Mouse (Mus musculus) liver, embryonic 12.5 days (tissue): ENCODE data around the gene Wdtc1. TPM values are rescaled to one million over a fixed set of nuclear protein-coding genes. Genes with fewer than 3 reads are reported as not detected.

Experiments
- ATAC-seq: fragments of 200-750 bp; cut with Nextera tagmentation; 2 replicates; pipeline ENCODE4 v1.8.0; 2017; ENCODE audit warnings: moderate number of reproducible peaks, mild to moderate bottlenecking, moderate library complexity
- H3K27ac ChIP-seq: fragments of 300-500 bp; sonication (generic); 2 replicates; pipeline ENCODE4 v1.5.1; 2016; ENCODE audit warnings: mild to moderate bottlenecking
- H3K27me3 ChIP-seq: fragments of 300-500 bp; sonication (generic); replicated peaks from 2 replicates; pipeline ENCODE4 v1.6.1; 2016; ENCODE audit warnings: mild to moderate bottlenecking, moderate library complexity
- H3K36me3 ChIP-seq: fragments of 300-500 bp; sonication (generic); 2 replicates; pipeline ENCODE4 v1.6.1; 2016; ENCODE audit warnings: mild to moderate bottlenecking, moderate library complexity
- H3K4me1 ChIP-seq: fragments of 300-500 bp; sonication (generic); 2 replicates; pipeline ENCODE4 v1.6.1; 2016
- H3K4me2 ChIP-seq: fragments of 300-500 bp; sonication (generic); 2 replicates; pipeline ENCODE4 v1.6.1; 2016; ENCODE audit warnings: mild to moderate bottlenecking, moderate library complexity
- H3K4me3 ChIP-seq: fragments of 300-500 bp; sonication (generic); 2 replicates; pipeline ENCODE4 v1.5.1; 2016; ENCODE audit warnings: mild to moderate bottlenecking, moderate library complexity
- H3K9ac ChIP-seq: fragments of 300-500 bp; sonication (generic); 2 replicates; pipeline ENCODE4 v1.6.1; 2016; ENCODE audit warnings: mild to moderate bottlenecking, moderate library complexity
- H3K9me3 ChIP-seq: fragments of 300-500 bp; sonication (generic); replicated peaks from 2 replicates; pipeline ENCODE4 v1.6.1; 2016; ENCODE audit warnings: mild to moderate bottlenecking, moderate library complexity
- WGBS: fragments of 180-500 bp; shearing (Covaris S2); methylation state at CpG from one replicate; pipeline ENCODE4 v1.1.7; 2016; ENCODE audit not compliant: insufficient replicate concordance; 5-methylcytosine and 5-hydroxymethylcytosine counted together
- polyA plus RNA-seq: library from polyadenylated mRNA; unstranded; fragments of >200 nt; fragmentation: Nextera tagmentation; extraction: Ambion mirVana; gene quantifications from 2 replicates; pipeline ENCODE4 v1.2.1, GENCODE M21; 2016

Wdtc1 gene
- polyA plus RNA-seq, 1 experiment from 2014 or later = 10.0 TPM

DNA sequence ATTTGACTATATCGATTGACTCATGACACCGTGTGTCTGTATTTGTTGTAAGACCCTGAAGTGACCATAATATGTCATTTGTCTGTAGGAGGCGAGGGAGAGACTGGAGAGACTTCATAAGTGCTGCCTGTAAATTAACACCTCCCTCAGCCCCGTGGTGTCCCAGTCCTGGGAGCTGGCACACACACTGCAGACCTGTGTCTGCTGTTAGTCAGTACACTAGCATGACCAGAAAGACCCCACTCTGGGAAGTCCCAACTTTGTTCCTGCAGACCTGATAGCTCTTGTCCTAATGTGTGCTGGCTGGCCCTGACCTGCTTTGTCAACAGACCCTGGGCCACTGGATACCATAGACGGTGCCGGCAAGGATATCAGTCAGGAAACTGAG is 19.0 kb upstream of the Wdtc1 start:
- H3K4me1 ChIP-seq = peaks cover 77% of the 10 kb centered on the region
- peaks cover 13% of the 10 kb centered on the region for H3K36me3 ChIP-seq
- H3K27ac ChIP-seq = peak overlapping the region; percentile 66
- peak overlapping the region; percentile 90 for H3K4me3 ChIP-seq
- no peaks in the 10 kb centered on the region for H3K27me3 ChIP-seq
- ATAC-seq = no peak
- H3K9ac ChIP-seq = peak overlapping the region; percentile 91
- H3K4me2 ChIP-seq = peak overlapping the region; percentile 93
- H3K9me3 ChIP-seq = no peaks in the 10 kb centered on the region
- 45% methylated on average over 6 of the region's 6 CpGs for WGBS

DNA sequence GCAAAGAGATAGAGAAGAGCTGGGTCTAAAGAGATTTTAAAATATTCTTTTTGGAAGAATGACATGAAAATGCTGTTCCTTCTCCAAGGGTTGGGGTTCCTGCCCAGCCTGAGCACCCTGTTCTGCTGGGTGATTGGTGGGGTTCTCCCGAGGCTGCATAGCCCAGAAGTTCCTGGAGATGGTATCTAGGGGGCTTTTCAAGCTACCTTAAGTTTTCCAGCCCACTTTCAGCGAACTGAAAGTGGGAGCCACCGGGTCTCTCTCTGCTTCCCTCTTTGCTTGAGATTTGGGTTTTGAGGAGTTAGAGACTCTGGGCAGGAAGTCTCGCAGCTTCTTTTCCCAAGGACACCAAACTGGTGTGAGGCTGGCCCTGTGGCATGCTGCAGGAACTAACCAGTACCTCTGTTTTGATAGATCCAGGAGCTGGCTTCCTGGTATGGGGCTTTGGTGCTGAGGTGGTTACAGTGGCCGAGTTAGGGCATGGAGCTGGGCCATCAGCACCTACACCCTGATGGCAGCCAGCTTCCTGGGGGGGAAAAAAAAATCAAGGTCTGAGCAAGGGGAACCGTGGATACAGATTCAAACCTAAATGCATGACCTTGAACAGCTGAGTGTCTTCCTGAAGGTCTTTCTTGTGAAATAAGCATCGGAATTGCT is 18.5 kb upstream of the Wdtc1 start:
- Histone ChIP-seq H3K36me3 (peaks cover 13% of the 10 kb centered on the region), H3K4me1 (peaks cover 72% of the 10 kb centered on the region), H3K9me3 (0 out of 2 replicates have a peak, but pooled peaks cover 5% of the 10 kb centered on the region), H3K4me3 (peak overlapping the region; percentile 90), H3K27me3 (no peaks in the 10 kb centered on the region), H3K9ac (peak overlapping the region; percentile 91), H3K27ac (peak overlapping the region; percentile 66), H3K4me2 (peak overlapping the region; percentile 93)
- WGBS = 32% methylated on average over 7 of the region's 7 CpGs
- no peak for ATAC-seq

DNA sequence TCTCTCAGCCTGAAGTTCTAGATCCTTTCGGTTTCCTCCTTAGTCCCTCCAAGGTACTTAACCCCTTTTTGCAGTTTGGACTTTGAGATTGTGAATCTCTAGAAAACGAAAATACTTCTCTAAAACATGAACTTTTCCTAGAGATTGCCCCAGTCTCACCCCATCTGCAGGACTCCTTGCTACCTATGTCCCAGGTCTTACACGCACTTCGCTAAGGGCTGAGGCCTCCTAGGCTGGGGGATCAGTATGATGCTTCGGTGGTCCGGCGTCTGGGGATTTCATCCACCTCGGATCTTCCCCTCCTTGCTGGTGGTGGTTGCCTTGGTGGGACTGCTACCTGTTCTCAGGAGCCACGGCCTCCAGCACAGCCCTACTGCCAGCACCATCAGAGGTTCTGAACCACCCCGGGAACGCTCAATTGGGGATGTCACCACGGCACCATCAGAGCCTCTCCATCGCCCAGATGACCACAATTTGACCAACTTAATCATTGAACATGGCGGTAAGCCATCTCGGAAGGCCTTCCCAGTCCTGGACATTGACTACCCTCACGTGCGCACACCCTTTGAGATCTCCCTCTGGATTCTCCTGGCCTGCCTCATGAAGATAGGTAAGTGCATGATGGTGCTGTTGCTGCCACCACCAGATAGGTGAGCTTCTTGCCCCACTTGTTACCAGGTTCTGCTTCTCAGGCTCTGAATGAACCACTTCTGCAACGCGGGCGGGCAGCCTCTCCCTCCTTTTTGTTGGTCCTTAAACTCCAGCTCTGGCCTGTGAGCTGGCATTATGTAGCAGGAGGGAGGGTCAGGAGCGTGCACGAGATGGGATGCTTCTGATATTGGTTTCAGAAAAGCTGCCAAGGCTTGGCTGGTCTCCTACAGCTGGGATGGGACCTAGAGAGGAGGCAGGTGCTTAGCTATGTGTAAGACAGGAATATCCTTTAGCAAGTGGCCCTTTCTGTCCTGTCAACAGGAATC is 17.3 kb upstream of the Wdtc1 start:
- peaks cover 13% of the 10 kb centered on the region for H3K36me3 ChIP-seq
- H3K9me3 ChIP-seq = 0 out of 2 replicates have a peak, but pooled peaks cover 5% of the 10 kb centered on the region
- peak overlapping the region; percentile 93 for H3K4me2 ChIP-seq
- no peaks in the 10 kb centered on the region for H3K27me3 ChIP-seq
- no peak for ATAC-seq
- peak overlapping the region; percentile 80 for H3K27ac ChIP-seq
- H3K4me1 ChIP-seq = peaks cover 60% of the 10 kb centered on the region
- WGBS = 48% methylated on average over 22 of the region's 22 CpGs
- peak overlapping the region; percentile 91 for H3K9ac ChIP-seq
- H3K4me3 ChIP-seq = peak overlapping the region; percentile 90

DNA sequence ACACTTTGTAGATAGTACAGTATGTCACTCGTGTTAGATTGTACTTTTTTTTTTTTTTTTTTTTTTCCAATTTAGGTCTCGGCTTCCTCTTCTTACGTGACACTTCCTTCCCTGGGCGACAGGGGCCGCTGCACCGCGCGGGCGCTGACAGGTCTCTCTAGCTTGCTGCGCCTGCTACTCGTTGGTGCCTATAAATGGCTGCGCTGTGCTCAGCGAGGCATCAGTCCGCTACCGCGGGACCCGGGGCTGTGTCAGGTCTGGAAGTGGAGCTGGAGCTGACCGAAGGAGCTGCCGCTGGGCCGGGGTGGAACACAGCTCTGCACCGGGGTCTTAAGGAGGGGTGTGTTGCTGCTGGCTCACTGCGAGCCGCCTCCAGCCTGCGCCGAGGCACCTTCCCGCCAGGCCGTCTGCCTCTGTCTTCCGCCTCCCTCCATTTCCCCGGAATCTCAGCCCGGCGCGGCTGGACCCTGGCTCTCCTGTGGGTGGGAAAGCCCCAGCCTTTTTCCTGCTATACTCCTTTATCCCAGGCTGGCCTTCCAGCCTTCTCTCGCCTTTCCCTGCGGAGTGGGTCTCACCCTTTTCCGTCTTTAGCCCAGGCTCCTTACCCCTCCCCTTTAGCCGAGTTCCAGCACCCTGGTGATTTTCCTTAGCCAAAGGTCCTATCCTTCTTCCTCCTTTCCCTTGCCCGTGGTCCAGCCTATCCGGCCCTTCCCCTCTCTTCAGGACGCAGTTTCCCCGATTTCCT is 16.4 kb upstream of the Wdtc1 start, which contains the start of gene Slc9a1:
Slc9a1 (plus strand) TSS at position 154 of the 745 bp plus-strand sequence.
- Histone ChIP-seq H3K36me3 (peaks cover 4% of the 10 kb centered on the region), H3K4me3 (peak within 1 kb of the TSS; percentile 90), H3K4me2 (peak within 1 kb of the TSS; percentile 93), H3K9me3 (0 out of 2 replicates have a peak, but pooled peaks cover 5% of the 10 kb centered on the region), H3K9ac (peak within 1 kb of the TSS; percentile 91), H3K27ac (peak within 1 kb of the TSS; percentile 80), H3K4me1 (peaks cover 52% of the 10 kb centered on the region), H3K27me3 (no peaks in the 10 kb centered on the region)
- under 1% methylated on average over 40 of the region's 40 CpGs for WGBS
- ATAC-seq = peak; percentile 88

DNA sequence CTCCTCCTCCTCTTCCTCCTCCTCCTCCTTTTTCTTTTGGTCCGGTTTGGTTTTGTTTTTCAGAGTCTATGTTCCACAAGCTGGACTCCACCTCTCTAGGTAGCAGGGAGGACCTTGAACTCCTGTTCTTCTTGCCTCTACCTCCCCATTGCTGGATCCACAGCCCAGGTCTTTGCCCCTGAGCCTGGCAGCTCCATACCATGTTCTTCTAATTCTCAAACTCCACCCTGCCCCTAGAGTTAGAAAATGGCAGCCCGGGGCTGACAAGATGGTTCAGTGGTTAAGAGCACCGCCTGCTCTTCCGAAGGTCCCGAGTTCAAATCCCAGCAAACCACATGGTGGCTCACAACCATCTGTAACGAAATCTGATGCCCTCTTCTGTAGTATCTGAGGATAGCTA is 1.4 kb upstream of the Wdtc1 start:
- Histone ChIP-seq H3K9me3 (no peaks in the 10 kb centered on the region), H3K9ac (no peak overlapping the region), H3K4me1 (peaks cover 15% of the 10 kb centered on the region), H3K36me3 (no peaks in the 10 kb centered on the region), H3K4me3 (no peak overlapping the region), H3K4me2 (no peak overlapping the region), H3K27ac (no peak overlapping the region), H3K27me3 (no peaks in the 10 kb centered on the region)
- 83% methylated on average over 6 of the region's 6 CpGs for WGBS
- no peak for ATAC-seq

DNA sequence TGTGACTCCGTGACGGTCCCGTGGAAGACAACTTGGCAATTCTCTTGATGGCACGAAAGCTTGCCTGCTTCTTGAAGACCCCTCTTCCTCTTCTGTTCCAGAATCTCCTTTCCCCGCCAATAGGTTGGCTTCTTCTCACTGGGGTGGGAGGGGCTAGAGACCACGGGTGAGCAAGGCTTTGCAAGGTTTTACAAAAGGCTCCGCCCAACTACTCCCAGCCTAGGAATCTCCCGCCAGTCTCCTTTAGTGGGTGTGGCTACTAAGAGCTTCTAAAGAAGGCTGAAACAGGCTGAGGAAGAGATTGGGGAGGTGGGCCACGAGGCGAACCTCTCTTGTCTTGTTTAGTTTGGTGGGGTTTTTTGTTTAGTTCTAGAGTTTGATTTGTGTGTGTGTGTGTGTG is 484 bp downstream of the Wdtc1 start:
- 0 out of 2 replicates have a peak overlapping the region, but pooled peaks have one; percentile 5 for H3K4me3 ChIP-seq
- no peaks in the 10 kb centered on the region for H3K9me3 ChIP-seq
- no peaks in the 10 kb centered on the region for H3K36me3 ChIP-seq
- peaks cover 15% of the 10 kb centered on the region for H3K4me1 ChIP-seq
- no peaks in the 10 kb centered on the region for H3K27me3 ChIP-seq
- H3K27ac ChIP-seq = no peak overlapping the region
- peak overlapping the region; percentile 33 for H3K4me2 ChIP-seq
- no peak overlapping the region for H3K9ac ChIP-seq
- 38% methylated on average over 10 of the region's 10 CpGs for WGBS
- ATAC-seq = peak; percentile 61; the same call in 1 of the 2 replicates

DNA sequence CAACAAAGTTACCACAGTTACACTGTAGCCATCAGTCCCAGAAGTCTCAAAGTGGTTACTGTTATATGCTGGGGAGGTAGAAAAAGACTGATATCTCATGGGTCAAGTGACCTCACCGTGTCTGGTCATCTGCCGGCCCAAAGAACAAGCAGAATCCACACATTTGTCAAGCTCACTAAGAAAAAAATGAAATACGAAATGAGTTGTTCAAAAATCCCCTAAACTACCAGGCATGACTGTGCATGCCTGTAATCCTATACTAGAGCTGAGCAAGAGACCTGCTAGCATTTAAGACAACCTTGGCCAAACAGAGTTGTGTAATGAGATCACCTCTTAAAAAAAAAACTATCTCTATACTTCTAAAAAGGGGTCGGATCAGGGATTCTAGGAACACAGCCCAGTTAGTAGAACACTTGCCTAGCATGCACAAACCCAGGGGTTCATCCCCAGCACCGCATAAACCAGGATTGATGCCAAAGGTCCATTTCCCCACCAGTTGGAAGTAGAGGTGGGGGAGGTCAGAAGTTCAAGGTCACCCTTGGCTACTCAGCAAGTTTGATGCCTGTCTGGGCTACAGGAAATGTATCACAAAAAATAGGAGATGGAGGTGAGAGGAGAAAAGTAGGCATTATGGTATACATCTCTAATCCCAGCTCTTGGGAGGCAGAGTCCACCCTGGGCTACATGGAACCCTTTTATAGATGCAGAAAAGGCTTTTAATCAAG is 5.1 kb downstream of the Wdtc1 start:
- Histone ChIP-seq H3K9me3 (no peaks in the 10 kb centered on the region), H3K9ac (no peak overlapping the region), H3K27ac (no peak overlapping the region), H3K27me3 (peaks cover 12% of the 10 kb centered on the region), H3K4me3 (no peak overlapping the region), H3K36me3 (no peaks in the 10 kb centered on the region), H3K4me2 (no peak overlapping the region), H3K4me1 (peaks cover 6% of the 10 kb centered on the region)
- 65% methylated on average over 5 of the region's 5 CpGs for WGBS
- no peak for ATAC-seq

DNA sequence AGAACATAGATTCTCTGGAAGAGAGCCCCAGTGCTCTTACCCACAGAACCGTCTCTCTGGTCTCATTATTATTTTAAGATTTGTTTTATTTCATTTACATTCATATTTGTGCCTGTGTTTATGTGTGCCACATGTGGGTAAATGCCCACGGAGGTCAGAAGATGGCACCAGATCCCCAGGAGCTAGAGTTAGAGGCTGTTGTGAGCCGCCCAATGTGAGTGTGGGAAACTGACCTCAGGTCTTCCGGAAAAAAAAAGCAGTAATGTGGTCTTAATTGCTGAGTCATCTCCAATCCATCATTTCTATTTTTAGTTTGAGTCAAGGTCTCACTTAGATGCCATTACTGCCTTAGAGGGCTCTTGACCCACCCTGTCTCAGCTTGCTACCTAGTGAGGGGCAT is 5.7 kb downstream of the Wdtc1 start:
- H3K4me3 ChIP-seq = no peak overlapping the region
- H3K9ac ChIP-seq = no peak overlapping the region
- no peak overlapping the region for H3K4me2 ChIP-seq
- H3K27ac ChIP-seq = no peak overlapping the region
- no peak for ATAC-seq
- H3K9me3 ChIP-seq = no peaks in the 10 kb centered on the region
- no peaks in the 10 kb centered on the region for H3K36me3 ChIP-seq
- 50% methylated on average over 4 of the region's 4 CpGs for WGBS
- H3K27me3 ChIP-seq = peaks cover 18% of the 10 kb centered on the region
- H3K4me1 ChIP-seq = peaks cover under 1% of the 10 kb centered on the region

DNA sequence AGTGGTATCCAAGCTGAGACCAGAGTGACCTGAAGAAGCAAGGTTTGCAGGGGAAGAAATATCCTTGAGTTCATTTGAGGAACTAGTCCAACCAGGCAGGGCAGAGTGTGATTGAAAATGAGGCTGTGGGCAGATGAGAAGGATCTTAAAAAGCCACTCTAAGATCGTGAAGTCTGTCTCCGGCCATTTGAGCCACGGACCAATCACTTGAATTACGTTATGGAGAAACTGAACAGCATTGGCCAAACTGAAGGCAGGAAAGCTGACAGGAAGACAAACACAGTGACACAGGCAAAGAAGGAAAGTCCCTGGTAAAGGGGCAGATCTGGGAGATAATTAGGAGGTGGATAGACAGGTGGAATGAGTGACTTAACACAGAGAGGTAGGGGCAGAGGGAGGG is 6.7 kb downstream of the Wdtc1 start:
- Histone ChIP-seq H3K9me3 (no peaks in the 10 kb centered on the region), H3K36me3 (no peaks in the 10 kb centered on the region), H3K4me2 (no peak overlapping the region), H3K4me3 (no peak overlapping the region), H3K27ac (no peak overlapping the region), H3K27me3 (peaks cover 25% of the 10 kb centered on the region), H3K9ac (no peak overlapping the region), H3K4me1 (no peaks in the 10 kb centered on the region)
- no peak for ATAC-seq
- 33% methylated on average over 4 of the region's 4 CpGs for WGBS

DNA sequence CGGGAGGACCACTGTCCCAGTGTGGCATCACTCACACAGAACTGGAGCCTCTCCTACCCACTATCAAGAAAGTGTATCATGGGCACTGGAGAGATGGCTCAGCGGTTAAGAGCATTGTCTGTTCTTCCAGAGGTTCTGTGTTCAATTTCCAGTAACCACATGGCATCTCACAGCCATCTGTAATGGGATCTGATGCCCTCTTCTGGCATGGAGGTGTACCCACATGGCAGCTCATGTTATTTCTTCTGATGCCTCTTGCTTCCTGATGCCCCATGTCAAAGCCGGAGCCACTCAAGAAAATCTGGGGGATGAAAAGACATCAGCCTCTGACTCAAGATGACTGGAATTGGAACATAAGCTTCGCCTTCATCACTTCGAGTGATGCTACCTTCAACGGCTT is 7.6 kb downstream of the Wdtc1 start:
- H3K36me3 ChIP-seq = no peaks in the 10 kb centered on the region
- 73% methylated on average over 6 of the region's 6 CpGs for WGBS
- no peak overlapping the region for H3K4me3 ChIP-seq
- no peak overlapping the region for H3K4me2 ChIP-seq
- no peak overlapping the region for H3K27ac ChIP-seq
- H3K4me1 ChIP-seq = no peaks in the 10 kb centered on the region
- peaks cover 28% of the 10 kb centered on the region for H3K27me3 ChIP-seq
- no peak overlapping the region for H3K9ac ChIP-seq
- no peak for ATAC-seq
- no peaks in the 10 kb centered on the region for H3K9me3 ChIP-seq

DNA sequence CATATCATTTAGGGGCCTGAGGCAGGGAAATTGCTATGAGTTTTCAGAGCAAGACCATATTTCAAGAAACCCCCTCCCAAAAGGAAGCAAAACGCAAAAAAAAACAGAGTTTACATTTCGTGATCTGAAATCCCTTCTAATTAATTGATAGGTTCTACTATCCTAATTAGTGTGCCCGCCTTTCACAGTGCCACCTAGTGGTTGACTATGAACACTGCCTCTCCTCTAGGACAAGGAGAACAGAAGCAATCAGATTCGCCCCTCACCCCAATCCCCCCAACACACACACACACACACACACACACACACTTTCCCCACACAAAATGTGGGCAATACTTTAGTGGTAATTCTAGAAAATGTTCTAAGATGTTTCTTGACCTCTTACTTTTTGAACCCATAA is 9.2 kb downstream of the Wdtc1 start:
- H3K36me3 ChIP-seq = no peaks in the 10 kb centered on the region
- no peak overlapping the region for H3K4me2 ChIP-seq
- peaks cover 9% of the 10 kb centered on the region for H3K4me1 ChIP-seq
- H3K4me3 ChIP-seq = no peak overlapping the region
- H3K9me3 ChIP-seq = no peaks in the 10 kb centered on the region
- H3K27ac ChIP-seq = no peak overlapping the region
- no peak overlapping the region for H3K9ac ChIP-seq
- under 1% methylated on average over 4 of the region's 4 CpGs for WGBS
- no peak for ATAC-seq
- peaks cover 33% of the 10 kb centered on the region for H3K27me3 ChIP-seq
